Mouse (Mus musculus): ENCODE measurements around the gene Ctcf. TPM values are rescaled to one million over a fixed set of nuclear protein-coding genes. Genes with fewer than 3 reads are reported as not detected.

The Ctcf gene
- polyA plus RNA-seq, 2 experiments: 48.1 to 97.8 TPM

DNA sequence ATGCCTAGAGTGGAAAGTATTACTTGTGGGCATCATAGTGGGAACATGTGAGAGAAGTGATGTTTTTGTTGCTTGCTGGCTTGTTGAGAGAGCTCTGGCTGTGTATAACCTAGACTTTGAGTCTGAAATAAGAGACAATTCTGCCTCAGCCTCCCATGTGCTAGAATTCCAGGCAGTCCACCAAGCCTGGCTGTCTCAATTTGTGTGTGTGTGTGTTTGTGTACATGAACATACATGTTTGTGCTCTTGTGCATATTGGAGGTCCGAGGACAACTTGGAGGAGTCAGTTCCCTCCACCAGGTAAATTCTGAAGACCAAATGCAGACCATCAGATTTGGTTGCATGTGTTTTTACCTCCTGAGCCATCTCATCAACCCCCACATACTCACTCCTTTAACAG is 8.8 kb downstream of the Ctcf start:
- 100% methylated on average over 1 of the region's 1 CpGs for WGBS
- ATAC-seq (ENCODE audit: low FRiP score, low read depth) (no peak), DNase-seq (ENCODE audit: low spot score) (no peak)
- H3K27ac ChIP-seq (replicated peaks; ENCODE audit: low read depth, low read length): no peak overlapping the region
- no peak for TF ChIP-seq POLR2A (IDR thresholded peaks at IDR 0.05; ENCODE audit: borderline replicate concordance, extremely low read depth, insufficient read depth, insufficient read length)
- H3K9me3 ChIP-seq (ENCODE audit: control insufficient read depth, low read length): no peaks in the 10 kb centered on the region
- H3K4me3 ChIP-seq (replicated peaks; ENCODE audit: low read length): no peak overlapping the region
- no peak overlapping the region for H3K4me2 ChIP-seq (replicated peaks; ENCODE audit: low read depth, low read length, severe bottlenecking)
- H3K4me1 ChIP-seq (ENCODE audit: control insufficient read depth, insufficient read depth, low read length): peaks cover 3% of the 10 kb centered on the region; the same call in 1 of the 2 replicates
- no peak overlapping the region for H3K9ac ChIP-seq (ENCODE audit: low read depth, low read length, severe bottlenecking)
- H3K36me3 ChIP-seq (ENCODE audit: control insufficient read depth, insufficient read depth, low read length): peaks cover 45% of the 10 kb centered on the region
- H3K27me3 ChIP-seq (ENCODE audit: control insufficient read depth, insufficient read depth, low read length): no peaks in the 10 kb centered on the region

DNA sequence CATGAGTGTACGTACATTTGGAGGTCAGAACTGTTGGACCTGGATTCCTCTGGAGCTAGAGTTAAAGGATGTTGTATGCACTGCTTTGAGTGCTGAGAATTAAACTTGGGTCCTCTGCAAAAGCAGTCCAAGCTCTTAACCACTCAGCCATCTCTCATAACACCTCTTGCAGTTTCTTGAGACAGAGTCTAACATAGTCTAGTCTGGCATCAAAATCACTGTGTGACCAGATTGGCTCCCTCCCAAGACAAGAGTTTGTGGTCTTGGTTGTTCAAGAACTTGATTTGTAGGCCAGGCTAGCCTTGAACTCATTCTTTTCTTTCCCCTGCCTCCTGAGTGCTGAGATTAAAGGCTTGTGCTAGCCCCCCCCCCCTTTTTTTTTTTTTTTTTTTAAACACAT is 12.6 kb downstream of the Ctcf start:
- DNase-seq (ENCODE audit: low spot score) (no peak), ATAC-seq (ENCODE audit: low FRiP score, low read depth) (no peak)
- Histone ChIP-seq H3K9ac (ENCODE audit: low read depth, low read length, severe bottlenecking) (no peak overlapping the region), H3K4me2 (replicated peaks; ENCODE audit: low read depth, low read length, severe bottlenecking) (no peak overlapping the region), H3K27me3 (ENCODE audit: control insufficient read depth, insufficient read depth, low read length) (no peaks in the 10 kb centered on the region), H3K4me3 (replicated peaks; ENCODE audit: low read length) (no peak overlapping the region), H3K9me3 (ENCODE audit: control insufficient read depth, low read length) (no peaks in the 10 kb centered on the region), H3K27ac (replicated peaks; ENCODE audit: low read depth, low read length) (no peak overlapping the region), H3K4me1 (ENCODE audit: control insufficient read depth, insufficient read depth, low read length) (no peaks in the 10 kb centered on the region), H3K36me3 (ENCODE audit: control insufficient read depth, insufficient read depth, low read length) (peaks cover 66% of the 10 kb centered on the region)
- no peak for TF ChIP-seq POLR2A (IDR thresholded peaks at IDR 0.05; ENCODE audit: borderline replicate concordance, extremely low read depth, insufficient read depth, insufficient read length)
- 93% methylated on average over 1 of the region's 1 CpGs for WGBS

DNA sequence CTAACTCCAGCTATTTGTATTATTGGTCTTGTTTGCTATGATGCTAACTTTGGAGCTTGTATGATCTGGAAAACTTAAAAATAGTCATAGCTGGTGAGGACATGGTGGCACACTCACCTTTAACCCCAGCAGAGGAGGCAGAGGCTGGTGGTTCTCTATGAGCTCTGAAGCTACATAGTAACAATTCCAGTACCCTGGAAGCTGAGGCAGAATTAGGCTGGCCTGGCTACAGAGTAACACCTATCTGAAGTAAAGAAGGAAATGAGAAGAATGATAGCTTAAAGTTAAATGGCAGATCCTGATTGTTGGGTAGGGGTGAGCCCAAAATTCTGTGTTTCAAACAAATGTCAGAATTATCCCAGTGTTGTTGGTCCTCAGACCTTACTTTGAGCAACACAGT is 21.3 kb downstream of the Ctcf start:
- TF ChIP-seq POLR2A (IDR thresholded peaks at IDR 0.05; ENCODE audit: borderline replicate concordance, extremely low read depth, insufficient read depth, insufficient read length): no peak
- no peak for DNase-seq (ENCODE audit: low spot score)
- ATAC-seq (ENCODE audit: low FRiP score, low read depth): no peak
- no peaks in the 10 kb centered on the region for H3K9me3 ChIP-seq (ENCODE audit: control insufficient read depth, low read length)
- no peak overlapping the region for H3K4me3 ChIP-seq (replicated peaks; ENCODE audit: low read length)
- peaks cover 27% of the 10 kb centered on the region for H3K36me3 ChIP-seq (ENCODE audit: control insufficient read depth, insufficient read depth, low read length)
- H3K9ac ChIP-seq (ENCODE audit: low read depth, low read length, severe bottlenecking): no peak overlapping the region
- H3K4me2 ChIP-seq (replicated peaks; ENCODE audit: low read depth, low read length, severe bottlenecking): no peak overlapping the region
- H3K4me1 ChIP-seq (ENCODE audit: control insufficient read depth, insufficient read depth, low read length): no peaks in the 10 kb centered on the region
- no peak overlapping the region for H3K27ac ChIP-seq (replicated peaks; ENCODE audit: low read depth, low read length)
- no peaks in the 10 kb centered on the region for H3K27me3 ChIP-seq (ENCODE audit: control insufficient read depth, insufficient read depth, low read length)

DNA sequence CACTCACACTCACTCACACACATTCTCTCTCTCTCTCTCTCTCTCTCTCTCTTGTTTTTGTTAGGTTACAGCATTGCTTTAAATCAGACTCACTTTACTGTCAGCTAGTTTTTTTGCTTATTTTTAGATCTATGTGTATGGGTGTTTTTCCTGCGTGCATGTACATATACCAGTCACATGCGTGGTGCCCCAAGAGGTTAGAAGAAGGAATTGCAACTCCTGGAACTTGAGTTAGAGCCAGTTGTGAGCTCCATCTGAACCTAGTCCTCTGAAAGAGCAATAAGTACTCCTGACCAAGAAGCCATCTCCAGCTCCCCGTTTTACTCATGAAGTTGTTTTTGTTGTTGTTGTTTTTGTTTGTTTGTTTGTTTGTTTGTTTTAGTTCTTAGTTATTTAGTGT is 24.8 kb downstream of the Ctcf start:
- H3K4me2 ChIP-seq (replicated peaks; ENCODE audit: low read depth, low read length, severe bottlenecking): no peak overlapping the region
- H3K36me3 ChIP-seq (ENCODE audit: control insufficient read depth, insufficient read depth, low read length): peaks cover 36% of the 10 kb centered on the region
- no peak for DNase-seq (ENCODE audit: low spot score)
- no peak for ATAC-seq (ENCODE audit: low FRiP score, low read depth)
- H3K9me3 ChIP-seq (ENCODE audit: control insufficient read depth, low read length): no peaks in the 10 kb centered on the region
- H3K4me3 ChIP-seq (replicated peaks; ENCODE audit: low read length): no peak overlapping the region
- H3K27me3 ChIP-seq (ENCODE audit: control insufficient read depth, insufficient read depth, low read length): no peaks in the 10 kb centered on the region
- no peak overlapping the region for H3K27ac ChIP-seq (replicated peaks; ENCODE audit: low read depth, low read length)
- H3K9ac ChIP-seq (ENCODE audit: low read depth, low read length, severe bottlenecking): no peak overlapping the region
- no peak for TF ChIP-seq POLR2A (IDR thresholded peaks at IDR 0.05; ENCODE audit: borderline replicate concordance, extremely low read depth, insufficient read depth, insufficient read length)
- no peaks in the 10 kb centered on the region for H3K4me1 ChIP-seq (ENCODE audit: control insufficient read depth, insufficient read depth, low read length)
- WGBS: 80% methylated on average over 3 of the region's 3 CpGs

DNA sequence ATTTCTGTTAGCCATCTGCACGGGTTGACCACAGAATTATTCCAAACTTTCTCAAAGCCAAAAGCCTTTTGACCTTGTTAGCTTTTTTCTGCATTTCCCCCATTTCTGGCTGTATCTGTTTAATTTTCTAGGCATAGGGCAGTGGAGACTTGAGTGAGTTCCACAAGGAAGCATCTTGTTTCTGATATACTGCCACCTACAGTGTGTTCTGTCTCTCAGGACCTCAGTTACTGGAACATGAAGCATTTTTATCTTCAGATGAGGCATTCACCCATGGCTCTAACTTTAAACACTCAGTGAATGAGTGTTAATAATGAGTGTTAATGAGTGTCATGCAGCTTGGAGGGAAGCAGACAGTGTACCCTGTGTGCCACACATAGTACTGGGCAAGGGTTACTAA is 41.5 kb downstream of the Ctcf start:
- no peak overlapping the region for H3K4me2 ChIP-seq (replicated peaks; ENCODE audit: low read depth, low read length, severe bottlenecking)
- 95% methylated on average over 1 of the region's 1 CpGs for WGBS
- no peak overlapping the region for H3K4me3 ChIP-seq (replicated peaks; ENCODE audit: low read length)
- H3K9ac ChIP-seq (ENCODE audit: low read depth, low read length, severe bottlenecking): no peak overlapping the region
- H3K27ac ChIP-seq (replicated peaks; ENCODE audit: low read depth, low read length): no peak overlapping the region
- H3K36me3 ChIP-seq (ENCODE audit: control insufficient read depth, insufficient read depth, low read length): peaks cover 94% of the 10 kb centered on the region
- ATAC-seq (ENCODE audit: low FRiP score, low read depth) (no peak), DNase-seq (ENCODE audit: low spot score) (no peak)
- H3K4me1 ChIP-seq (ENCODE audit: control insufficient read depth, insufficient read depth, low read length): no peaks in the 10 kb centered on the region
- H3K9me3 ChIP-seq (ENCODE audit: control insufficient read depth, low read length): no peaks in the 10 kb centered on the region
- TF ChIP-seq POLR2A (IDR thresholded peaks at IDR 0.05; ENCODE audit: borderline replicate concordance, extremely low read depth, insufficient read depth, insufficient read length): no peak
- H3K27me3 ChIP-seq (ENCODE audit: control insufficient read depth, insufficient read depth, low read length): no peaks in the 10 kb centered on the region

DNA sequence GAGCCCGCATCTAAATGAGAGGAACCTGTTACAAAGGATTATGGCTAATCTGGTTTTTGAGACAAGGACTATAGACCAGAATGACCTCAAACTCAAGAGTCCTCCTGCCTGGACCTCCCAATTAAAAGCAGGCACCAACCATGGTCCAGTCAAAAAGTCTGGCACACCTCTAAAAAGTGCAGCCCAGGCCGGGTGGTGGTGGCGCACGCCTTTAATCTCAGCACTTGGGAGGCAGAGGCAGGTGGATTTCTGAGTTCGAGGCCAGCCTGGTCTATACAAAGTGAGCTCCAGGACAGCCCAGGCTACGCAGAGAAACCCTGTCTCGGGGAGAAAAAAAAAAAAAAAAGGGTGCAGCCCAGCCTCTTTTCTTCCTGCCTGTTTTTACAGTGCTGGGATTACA is 49.0 kb downstream of the Ctcf start:
- no peak for DNase-seq (ENCODE audit: low spot score)
- TF ChIP-seq POLR2A (IDR thresholded peaks at IDR 0.05; ENCODE audit: borderline replicate concordance, extremely low read depth, insufficient read depth, insufficient read length): no peak
- Histone ChIP-seq H3K9me3 (ENCODE audit: control insufficient read depth, low read length) (no peaks in the 10 kb centered on the region), H3K9ac (ENCODE audit: low read depth, low read length, severe bottlenecking) (no peak overlapping the region), H3K27ac (replicated peaks; ENCODE audit: low read depth, low read length) (no peak overlapping the region), H3K4me1 (ENCODE audit: control insufficient read depth, insufficient read depth, low read length) (peaks cover 5% of the 10 kb centered on the region; the same call in 1 of the 2 replicates), H3K36me3 (ENCODE audit: control insufficient read depth, insufficient read depth, low read length) (peaks cover 42% of the 10 kb centered on the region), H3K4me3 (replicated peaks; ENCODE audit: low read length) (no peak overlapping the region), H3K27me3 (ENCODE audit: control insufficient read depth, insufficient read depth, low read length) (no peaks in the 10 kb centered on the region), H3K4me2 (replicated peaks; ENCODE audit: low read depth, low read length, severe bottlenecking) (no peak overlapping the region)
- no peak for ATAC-seq (ENCODE audit: low FRiP score, low read depth)
- WGBS: 70% methylated on average over 7 of the region's 7 CpGs
